Mouse (Mus musculus) thymus, adult 2 months (tissue): ENCODE measurements around the gene Zkscan5.

Experiments used
- CTCF ChIP-seq: fragments of 200-500 bp; IDR thresholded peaks from 2 replicates; pipeline ENCODE4 v1.5.1; 2012; ENCODE audit warnings: mild to moderate bottlenecking, control low read depth, low read length, moderate library complexity, borderline replicate concordance; ENCODE audit not compliant: control insufficient read depth, poor library complexity, insufficient read depth; ENCODE audit errors: extremely low read depth
- POLR2A ChIP-seq: fragments of 200-500 bp; IDR thresholded peaks from 2 replicates; pipeline ENCODE4 v1.6.1; 2012; ENCODE audit warnings: mild to moderate bottlenecking, low read length, control low read depth, moderate library complexity; ENCODE audit not compliant: control insufficient read depth, poor library complexity, insufficient read depth; ENCODE audit errors: extremely low read depth

DNA sequence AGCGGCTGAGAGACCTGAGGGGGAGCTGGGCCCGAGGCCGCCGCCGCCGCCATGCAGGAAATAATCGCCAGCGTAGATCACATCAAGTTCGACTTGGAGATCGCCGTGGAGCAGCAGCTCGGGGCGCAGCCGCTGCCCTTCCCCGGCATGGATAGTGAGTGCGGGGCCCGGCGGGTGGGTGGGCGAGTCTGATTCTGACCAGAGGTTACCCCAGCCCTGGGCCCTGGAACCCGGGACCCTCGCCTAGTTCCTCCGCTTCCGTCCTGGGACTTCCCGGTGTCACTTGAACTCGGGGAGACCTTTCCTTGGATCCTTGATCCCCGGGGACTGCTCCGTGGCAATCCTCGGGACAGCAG is 37.1 kb upstream of the Zkscan5 start:
- no peak for TF ChIP-seq CTCF
- TF ChIP-seq POLR2A, result no peak
